9 mouse cellular contexts compared by ENCODE assay signal in the genomic region with DNA sequence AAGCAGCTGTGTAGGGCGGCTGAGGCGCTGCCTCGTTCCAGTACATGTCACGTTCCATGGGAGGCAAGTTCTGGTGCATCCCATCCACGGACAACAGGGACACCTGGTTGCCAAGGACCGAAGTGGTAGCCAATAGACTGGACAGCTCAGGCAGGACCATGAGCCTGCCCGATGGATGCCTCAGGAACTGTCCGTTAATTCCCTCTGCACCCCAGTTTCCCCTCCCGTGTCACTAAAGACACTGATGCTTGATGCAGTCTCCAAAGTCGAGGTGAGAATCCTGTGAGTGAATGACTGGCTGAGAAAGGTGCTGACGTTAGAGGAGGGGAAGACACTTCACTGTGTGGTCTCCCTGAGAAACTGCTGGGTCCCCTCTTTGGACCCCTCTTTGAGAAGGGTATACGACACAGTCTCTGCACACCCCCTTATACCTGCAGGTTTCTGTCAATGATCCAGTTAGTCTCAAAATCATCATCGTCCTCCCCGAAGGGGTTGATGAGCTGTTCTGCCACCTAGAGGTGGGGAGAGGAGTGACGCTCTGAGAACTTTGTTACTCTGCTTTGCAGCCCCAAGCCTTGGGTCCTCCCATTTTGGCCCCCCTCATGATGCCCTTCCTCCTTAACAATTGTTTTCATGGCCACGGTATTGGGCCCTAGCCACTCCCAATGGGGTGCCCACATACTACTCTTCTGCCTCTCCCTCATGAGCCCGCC. TPM values are rescaled to one million over a fixed set of nuclear protein-coding genes. Genes with fewer than 3 reads are reported as not detected.
DNase-seq lines count a peak whose midpoint lies in the region; ATAC-seq and TF ChIP-seq lines count a peak whose summit lies in the region.
"Had no signal": no experiment of that assay in that cellular context is flagged by ENCODE, and none has a peak within 500 bp of the region (broad histone marks: within the 10 kb centered on the region; RNA-seq: fewer than 3 reads in every experiment).

No protein-coding gene starts in this region.

- WGBS in intestine, postnatal 0 days = 66% methylated on average over 17 of the region's 17 CpGs
- WGBS in intestine, embryonic 15.5 days = 67% methylated on average over 17 of the region's 17 CpGs
- WGBS in limb, embryonic 10.5 days = 69% methylated on average over 17 of the region's 17 CpGs

- ATAC-seq in intestine, postnatal 0 days = no peak
- ATAC-seq in intestine, embryonic 15.5 days = no peak

- H3K4me2 ChIP-seq in intestine, postnatal 0 days (replicated peaks; ENCODE audit: low read depth) = no peak overlapping the region
- no peak overlapping the region for H3K4me2 ChIP-seq in intestine, embryonic 15.5 days (replicated peaks)

- peak; percentile 82 for TF ChIP-seq CTCF in intestine, postnatal 0 days (IDR thresholded peaks at IDR 0.05; ENCODE audit: low read depth)

- H3K4me1 ChIP-seq in intestine, postnatal 0 days (replicated peaks; ENCODE audit: control insufficient read depth, insufficient read depth, low read length) = no peaks in the 10 kb centered on the region
- peaks cover 10% of the 10 kb centered on the region; the same call in 1 of the 2 replicates for H3K4me1 ChIP-seq in intestine, embryonic 15.5 days (replicated peaks)
- H3K4me1 ChIP-seq in limb, embryonic 10.5 days = peaks cover 29% of the 10 kb centered on the region

- peaks cover 16% of the 10 kb centered on the region for H3K36me3 ChIP-seq in intestine, postnatal 0 days (ENCODE audit: control insufficient read depth, insufficient read depth)
- peaks cover 11% of the 10 kb centered on the region; the same call in 1 of the 2 replicates for H3K36me3 ChIP-seq in intestine, embryonic 15.5 days
- H3K36me3 ChIP-seq in limb, embryonic 10.5 days = peaks cover 24% of the 10 kb centered on the region

- H3K9me3 ChIP-seq in intestine, postnatal 0 days (ENCODE audit: control insufficient read depth) = no peaks in the 10 kb centered on the region
- no peaks in the 10 kb centered on the region for H3K9me3 ChIP-seq in intestine, embryonic 15.5 days
- no peaks in the 10 kb centered on the region for H3K9me3 ChIP-seq in limb, embryonic 10.5 days (replicated peaks)

- DNase-seq in CD8-positive naive resting alpha-beta T cell, adult 2 months (ENCODE audit: low read depth in 2 of 2, low spot score in 2 of 2) = peak; percentile 32 to 34
- peak; percentile 64 for DNase-seq in adipocyte (ENCODE audit: low spot score)
- peak; percentile 32 for DNase-seq in lung, postnatal 14 days
- no peak for DNase-seq in limb, embryonic 10.5 days (ENCODE audit: low spot score)
- no peak for DNase-seq in yolk sac, embryonic 10.5 days (ENCODE audit: low spot score)
- DNase-seq in right cerebral cortex, postnatal 14 days = no peak
- DNase-seq: layer of hippocampus, adult 9-11 months had no signal

- no peak overlapping the region for H3K4me3 ChIP-seq in intestine, postnatal 0 days (ENCODE audit: low read depth, low read length)
- no peak overlapping the region for H3K4me3 ChIP-seq in intestine, embryonic 15.5 days (replicated peaks)
- no peak overlapping the region for H3K4me3 ChIP-seq in limb, embryonic 10.5 days

- H3K9ac ChIP-seq in intestine, postnatal 0 days (ENCODE audit: low read depth, low read length) = no peak overlapping the region
- H3K9ac ChIP-seq in intestine, embryonic 15.5 days = no peak overlapping the region

- H3K27ac ChIP-seq in intestine, postnatal 0 days (ENCODE audit: low read depth, low read length) = no peak overlapping the region
- H3K27ac ChIP-seq in intestine, embryonic 15.5 days = no peak overlapping the region
- H3K27ac ChIP-seq in limb, embryonic 10.5 days = no peak overlapping the region

- H3K27me3 ChIP-seq in intestine, postnatal 0 days (replicated peaks; ENCODE audit: control insufficient read depth, insufficient read depth, low read length) = no peaks in the 10 kb centered on the region
- H3K27me3 ChIP-seq in intestine, embryonic 15.5 days (replicated peaks) = no peaks in the 10 kb centered on the region
- H3K27me3 ChIP-seq in limb, embryonic 10.5 days (ENCODE audit: low read depth, poor library complexity, severe bottlenecking) = no peaks in the 10 kb centered on the region

RNA-seq across cellular contexts. Expression of a gene that starts 8.9 kb away (rescaled TPM):
- polyA plus RNA-seq in intestine, postnatal 0 days (2015; fragmentation: Nextera tagmentation; extraction: Ambion mirVana) = 6,780 and 7,050 TPM in 2 replicates
- polyA plus RNA-seq in intestine, embryonic 15.5 days (2015; fragmentation: Nextera tagmentation; extraction: Ambion mirVana) = 1,893 and 1,941 TPM in 2 replicates
- 1,175 and 1,229 TPM in 2 replicates for polyA plus RNA-seq in limb, embryonic 10.5 days (2016; fragmentation: Nextera tagmentation; extraction: Ambion mirVana)

RNA-seq across cellular contexts. Expression of a gene that starts 12.1 kb away (rescaled TPM):
- 0.61 and 0.89 TPM in 2 replicates for polyA plus RNA-seq in intestine, postnatal 0 days (2015; fragmentation: Nextera tagmentation; extraction: Ambion mirVana)
- 0.50 and 0.58 TPM in 2 replicates for polyA plus RNA-seq in intestine, embryonic 15.5 days (2015; fragmentation: Nextera tagmentation; extraction: Ambion mirVana)
- polyA plus RNA-seq in limb, embryonic 10.5 days (2016; fragmentation: Nextera tagmentation; extraction: Ambion mirVana) = 2.3 TPM in 2 replicates

RNA-seq across cellular contexts. Expression of a gene that starts 12.1 kb away (rescaled TPM):
- polyA plus RNA-seq in intestine, postnatal 0 days (2015; fragmentation: Nextera tagmentation; extraction: Ambion mirVana) = 63.6 and 65.8 TPM in 2 replicates
- polyA plus RNA-seq in intestine, embryonic 15.5 days (2015; fragmentation: Nextera tagmentation; extraction: Ambion mirVana) = 34.7 and 35.0 TPM in 2 replicates
- polyA plus RNA-seq in limb, embryonic 10.5 days (2016; fragmentation: Nextera tagmentation; extraction: Ambion mirVana) = 39.2 and 41.5 TPM in 2 replicates

RNA-seq across cellular contexts. Expression of a gene that starts 52.0 kb away (rescaled TPM):
- 4.7 and 4.8 TPM in 2 replicates for polyA plus RNA-seq in intestine, postnatal 0 days (2015; fragmentation: Nextera tagmentation; extraction: Ambion mirVana)
- polyA plus RNA-seq in intestine, embryonic 15.5 days (2015; fragmentation: Nextera tagmentation; extraction: Ambion mirVana) = 15.1 and 16.3 TPM in 2 replicates
- 2.4 and 3.2 TPM in 2 replicates for polyA plus RNA-seq in limb, embryonic 10.5 days (2016; fragmentation: Nextera tagmentation; extraction: Ambion mirVana)

Comparison
In these comparisons a context has a peak if more than half of its experiments do, and no peak if none do; other contexts are left out.
1. DNase-seq: peak in CD8-positive naive resting alpha-beta T cell, adult 2 months (2 of 2), adipocyte (single experiment) and lung, postnatal 14 days (single experiment); none in limb, embryonic 10.5 days (single experiment), yolk sac, embryonic 10.5 days (single experiment) and right cerebral cortex, postnatal 14 days (single experiment).